Mouse (Mus musculus) liver, embryonic 14.5 days (tissue): ENCODE measurements around the gene Pip4p1.
"Not testable (repeated sequence)": the region's sequence is repeated elsewhere in the genome, so short reads cannot be mapped to it uniquely, and the experiment has no call there.

Source experiments
- CTCF ChIP-seq: IDR thresholded peaks from 2 replicates; pipeline ENCODE4 v1.5.1; 2016; ENCODE audit warnings: antibody characterized with exemption, low read depth, control low read depth
- EP300 ChIP-seq: IDR thresholded peaks from 2 replicates; pipeline ENCODE4 v1.6.1; 2016; ENCODE audit warnings: antibody characterized with exemption, low read depth

- not testable (repeated sequence) for TF ChIP-seq CTCF, EP300
Observed at GRCm38 (mm10) chr14:50945081-50945480, 14.4 kb upstream of the Pip4p1 start.
